Mouse (Mus musculus) induced T-regulatory cell, adult 2 months (primary cell): Measurements from ENCODE around the gene Plcd3.
A peak's percentile ranks its signal among the peaks of the same experiment; 100 is the strongest.

Experiments used
- DNase-seq: peaks from one replicate; pipeline ENCODE4 v3.0.0-alpha.2; 2012; ENCODE audit warnings: low read depth

Plcd3 gene

DNA sequence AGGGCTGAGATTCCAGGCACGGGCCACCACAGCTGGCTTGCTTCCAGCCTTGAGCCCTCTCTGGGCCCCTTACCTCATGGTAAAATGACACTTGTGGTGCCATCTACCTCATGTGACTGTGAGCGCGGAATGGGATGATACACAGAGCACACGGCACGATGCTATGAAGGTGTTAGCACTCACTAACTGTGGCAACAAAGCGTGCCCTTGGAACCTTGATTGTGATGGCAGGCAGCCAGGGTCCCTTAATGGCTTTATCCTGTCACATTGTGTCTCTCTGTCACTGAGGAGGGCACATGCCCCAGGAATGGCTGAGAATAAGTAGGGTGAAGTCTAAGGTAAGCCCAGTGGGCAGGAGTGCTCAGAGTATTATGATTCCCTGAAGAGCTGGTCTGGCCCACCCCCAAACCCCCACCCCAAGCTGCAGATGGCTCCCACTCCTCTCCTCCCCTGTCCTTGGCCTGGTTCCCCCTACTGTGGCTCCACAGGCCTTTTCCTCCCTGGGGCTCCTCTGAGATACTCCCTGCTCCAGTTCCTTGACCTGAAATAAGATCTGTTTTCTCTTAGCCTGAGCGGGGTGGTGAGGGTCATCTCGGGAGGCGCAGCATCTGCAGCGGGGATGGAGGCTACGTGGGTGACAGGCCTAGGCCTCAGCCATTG is 2.8 kb downstream of the Plcd3 start:
- no peak for DNase-seq

GRCm38 (mm10) chr11:103096979-103097894 is 4.2 kb downstream of the Plcd3 start:
- no peak for DNase-seq

DNA sequence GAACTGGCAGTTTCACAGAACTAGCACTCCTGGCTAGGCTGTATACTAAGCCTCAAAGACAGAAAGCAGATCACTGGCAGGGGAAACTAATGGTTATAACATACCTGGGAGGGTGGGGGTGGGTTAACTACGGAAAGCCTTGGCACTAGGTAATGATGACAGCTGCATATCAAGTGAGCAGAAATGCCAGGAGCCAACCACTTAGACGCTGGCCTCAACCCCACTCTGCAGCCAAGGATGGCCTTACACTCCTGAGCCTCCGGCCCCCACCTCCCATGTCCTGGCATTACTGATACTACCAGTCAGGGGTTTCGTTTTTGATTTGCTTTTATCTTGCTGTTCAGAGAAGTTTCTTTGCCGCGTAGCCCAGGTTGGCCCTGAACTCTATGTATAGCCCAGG is 5.7 kb downstream of the Plcd3 start:
- no peak for DNase-seq

GRCm38 (mm10) chr11:103095107-103095670 is 6.3 kb downstream of the Plcd3 start:
- no peak for DNase-seq

GRCm38 (mm10) chr11:103093862-103094833 is 7.3 kb downstream of the Plcd3 start:
- peak; percentile 30 for DNase-seq

DNA sequence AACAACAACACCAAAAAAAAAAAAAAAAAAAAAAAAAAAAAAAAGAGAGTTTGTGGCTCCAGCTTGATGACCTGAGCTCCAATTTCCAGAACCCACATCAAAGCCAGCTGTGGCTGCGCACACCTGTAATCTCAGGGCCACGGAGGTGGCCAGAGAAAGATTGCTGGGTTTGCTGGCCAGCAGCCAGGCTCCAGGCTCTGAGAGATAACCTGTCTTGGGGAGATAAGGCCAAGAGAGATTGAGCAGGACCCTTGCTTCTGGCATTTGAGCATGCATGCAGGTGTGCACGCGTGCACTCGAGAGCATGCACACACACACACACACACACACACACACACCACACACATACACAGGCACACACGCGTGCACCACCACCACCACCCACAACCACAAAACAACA is 8.2 kb downstream of the Plcd3 start:
- DNase-seq, result no peak

DNA sequence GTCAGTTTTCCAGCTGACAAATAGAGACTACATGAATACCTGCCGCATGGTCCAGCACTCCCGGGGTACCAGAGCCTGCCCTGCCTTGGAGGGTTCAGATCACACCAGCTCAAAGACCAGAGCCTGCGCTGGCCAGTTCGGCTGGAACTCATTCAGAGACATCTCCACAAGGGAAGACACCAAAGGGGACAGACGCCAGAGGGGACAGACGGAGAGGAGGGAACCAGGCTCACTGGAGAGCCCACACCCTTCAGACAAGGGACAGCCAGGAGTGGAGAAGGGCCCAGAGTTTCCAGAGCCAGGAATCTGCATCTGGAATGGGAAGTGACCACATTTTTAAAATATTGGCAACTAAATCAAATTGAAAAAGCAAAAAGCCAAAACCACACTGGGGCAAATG is 19.8 kb downstream of the Plcd3 start:
- no peak for DNase-seq

DNA sequence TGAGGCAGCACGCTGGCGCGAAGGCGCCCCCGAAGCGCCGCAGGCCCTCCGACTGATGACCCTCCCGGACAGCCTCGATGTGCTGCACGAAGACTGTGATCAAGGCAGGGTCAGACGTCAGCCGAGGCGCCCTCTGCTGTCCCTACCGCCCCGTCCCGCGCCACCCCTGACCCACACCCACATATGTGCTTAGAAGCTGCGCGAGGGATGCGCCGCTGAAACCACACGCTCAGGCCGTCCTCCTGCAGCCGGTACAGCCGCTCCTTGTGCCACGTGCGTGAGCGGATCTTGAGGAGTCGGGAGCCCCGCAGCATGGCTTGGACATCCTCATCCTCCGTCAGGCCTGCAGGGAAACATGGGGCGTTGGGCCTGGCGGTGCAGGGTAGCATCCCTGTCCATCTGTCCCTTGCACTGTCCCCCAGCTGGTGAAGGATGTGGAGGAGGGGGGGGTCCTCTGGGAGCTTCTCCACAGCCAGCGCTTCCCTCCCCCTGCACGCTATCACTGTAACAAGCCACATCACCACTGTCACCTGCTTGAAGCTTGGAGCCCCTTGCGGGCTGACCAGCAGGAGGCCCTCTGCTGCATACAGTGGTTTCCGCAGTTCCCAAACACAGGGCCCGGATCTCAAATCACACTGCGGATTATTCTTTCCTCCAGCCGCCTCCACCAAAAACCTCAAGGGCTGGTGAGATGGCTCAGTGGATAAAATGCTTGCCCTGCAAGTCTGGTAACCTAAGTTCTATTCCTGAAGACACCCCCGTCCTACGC is 21.0 kb downstream of the Plcd3 start:
- DNase-seq, result peak; percentile 23

GRCm38 (mm10) chr11:103078131-103078530 is 23.3 kb downstream of the Plcd3 start:
- no peak for DNase-seq

DNA sequence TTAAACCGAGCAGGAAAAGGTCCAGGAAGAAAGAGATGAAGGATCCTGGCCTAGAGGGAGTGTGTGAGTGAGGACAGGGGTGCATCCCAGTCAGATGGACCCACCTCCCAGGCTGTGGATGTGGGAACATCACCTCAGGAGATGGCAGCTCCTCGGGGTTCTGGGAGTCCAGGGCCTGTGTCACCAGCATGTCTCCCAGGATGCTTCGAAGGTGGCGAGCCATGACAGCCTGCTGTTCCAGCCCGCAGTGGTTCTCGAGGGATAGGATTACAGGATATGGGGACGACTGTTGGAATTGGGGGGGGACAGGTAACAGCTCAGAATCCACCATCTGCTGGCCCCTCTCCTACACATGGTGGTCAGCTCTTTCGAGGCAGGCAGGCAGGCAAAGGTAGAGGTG is 24.9 kb downstream of the Plcd3 start:
- no peak for DNase-seq

GRCm38 (mm10) chr11:103076010-103076409 is 25.4 kb downstream of the Plcd3 start:
- no peak for DNase-seq

GRCm38 (mm10) chr11:103074796-103075323 is 26.6 kb downstream of the Plcd3 start:
- DNase-seq, result no peak

- DNase-seq, result no peak
Observed at GRCm38 (mm10) chr11:103074121-103074650, 27.3 kb downstream of the Plcd3 start.

GRCm38 (mm10) chr11:103073671-103074070 is 27.8 kb downstream of the Plcd3 start:
- DNase-seq, result no peak

- no peak for DNase-seq
Observed at GRCm38 (mm10) chr11:103070322-103070880, 31.1 kb downstream of the Plcd3 start.

- DNase-seq, result no peak
Observed at GRCm38 (mm10) chr11:103069731-103070130, 31.7 kb downstream of the Plcd3 start.

- no peak for DNase-seq
Observed at GRCm38 (mm10) chr11:103068884-103069283, 32.6 kb downstream of the Plcd3 start.

GRCm38 (mm10) chr11:103068272-103068671 is 33.2 kb downstream of the Plcd3 start:
- DNase-seq, result no peak

GRCm38 (mm10) chr11:103067457-103068001 is 33.9 kb downstream of the Plcd3 start:
- no peak for DNase-seq

DNA sequence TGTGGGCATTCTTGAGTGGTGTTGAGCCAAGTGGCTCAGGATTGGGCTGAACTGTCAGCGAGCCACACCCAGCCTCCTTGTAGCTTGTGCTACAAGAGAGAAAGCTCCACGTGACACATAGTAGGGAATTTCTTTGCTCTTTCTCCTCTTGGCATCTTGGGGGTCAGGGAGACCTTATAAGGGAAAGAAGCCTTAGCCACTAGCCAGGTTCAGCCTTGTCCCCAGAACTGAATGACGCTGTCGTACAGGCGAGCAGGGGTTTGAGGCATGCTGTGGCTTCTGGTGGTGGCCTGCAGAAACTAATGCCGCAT is 34.5 kb downstream of the Plcd3 start:
- DNase-seq, result no peak
